Mouse (Mus musculus) embryonic fibroblast, embryonic 13.5 days (primary cell): ENCODE results near the gene Cdh12. TPM values are rescaled to one million over a fixed set of nuclear protein-coding genes. Genes with fewer than 3 reads are reported as not detected.

ENCODE experiments used
- H3K27ac ChIP-seq: 2 replicates; pipeline ENCODE4 v1.5.1; 2012; ENCODE audit warnings: low read length, control low read depth, inconsistent platforms; ENCODE audit not compliant: insufficient read depth
- H3K4me1 ChIP-seq: 2 replicates; pipeline ENCODE4 v1.6.1; 2011; ENCODE audit warnings: low read length; ENCODE audit not compliant: control insufficient read depth, insufficient read depth
- H3K4me3 ChIP-seq: 2 replicates; pipeline ENCODE4 v1.5.1; 2011; ENCODE audit warnings: mild to moderate bottlenecking, control low read depth, low read length; ENCODE audit not compliant: insufficient read depth
- CTCF ChIP-seq: IDR thresholded peaks from 2 replicates; pipeline ENCODE4 v1.5.1; 2011; ENCODE audit warnings: mild to moderate bottlenecking, control low read depth, low read length, moderate library complexity, borderline replicate concordance; ENCODE audit not compliant: insufficient read depth
- POLR2A ChIP-seq: IDR thresholded peaks from 2 replicates; pipeline ENCODE4 v1.6.1; 2011; ENCODE audit warnings: low read depth, mild to moderate bottlenecking, control low read depth, low read length, moderate library complexity
- polyA plus RNA-seq: library from polyadenylated mRNA; stranded (reverse); fragments of >200 nt; gene quantifications from 2 replicates; pipeline ENCODE4 v1.2.4, GENCODE M21; 2011; ENCODE audit warnings: low read depth; ENCODE audit not compliant: missing spikeins, insufficient read length

Cdh12 gene
- polyA plus RNA-seq = not detected in 2 replicates

- no peaks in the 10 kb centered on the region; the same call in 1 of the 2 replicates for H3K4me1 ChIP-seq
- TF ChIP-seq POLR2A (no peak), CTCF (no peak)
- peak within 1 kb of the TSS; percentile 18 for H3K4me3 ChIP-seq
- H3K27ac ChIP-seq = no peak within 1 kb of the TSS
Observed at GRCm38 (mm10) chr15:20448861-20449663, at the start of gene Cdh12. Cdh12 (plus strand) TSS chr15:20449265.

GRCm38 (mm10) chr15:20403596-20403995, 45.5 kb upstream of the Cdh12 start:
- H3K4me1 ChIP-seq = no peaks in the 10 kb centered on the region
- H3K4me3 ChIP-seq = no peak overlapping the region
- TF ChIP-seq CTCF = no peak
- TF ChIP-seq POLR2A = no peak
- no peak overlapping the region for H3K27ac ChIP-seq

- Histone ChIP-seq H3K4me3 (no peak overlapping the region), H3K4me1 (no peaks in the 10 kb centered on the region), H3K27ac (no peak overlapping the region)
- TF ChIP-seq POLR2A = no peak
Observed at GRCm38 (mm10) chr15:20413397-20413796, 35.7 kb upstream of the Cdh12 start.

- no peaks in the 10 kb centered on the region for H3K4me1 ChIP-seq
- no peak overlapping the region for H3K4me3 ChIP-seq
- H3K27ac ChIP-seq = 0 out of 2 replicates have a peak overlapping the region, but pooled peaks have one; percentile 2
- TF ChIP-seq CTCF (no peak), POLR2A (no peak)
Observed at GRCm38 (mm10) chr15:20436356-20436755, 12.7 kb upstream of the Cdh12 start.

GRCm38 (mm10) chr15:20450558-20450957, 1.5 kb downstream of the Cdh12 start:
- Histone ChIP-seq H3K4me1 (no peaks in the 10 kb centered on the region; the same call in 1 of the 2 replicates), H3K4me3 (no peak overlapping the region), H3K27ac (no peak overlapping the region)
- TF ChIP-seq CTCF = no peak
- TF ChIP-seq POLR2A = no peak

GRCm38 (mm10) chr15:20458508-20458907, 9.4 kb downstream of the Cdh12 start:
- TF ChIP-seq POLR2A = no peak
- no peak for TF ChIP-seq CTCF
- no peak overlapping the region for H3K4me3 ChIP-seq
- H3K27ac ChIP-seq = no peak overlapping the region
- H3K4me1 ChIP-seq = no peaks in the 10 kb centered on the region

- Histone ChIP-seq H3K4me1 (no peaks in the 10 kb centered on the region), H3K4me3 (no peak overlapping the region), H3K27ac (no peak overlapping the region)
- no peak for TF ChIP-seq POLR2A
Observed at GRCm38 (mm10) chr15:20462500-20462899, 13.4 kb downstream of the Cdh12 start.

- no peak overlapping the region for H3K4me3 ChIP-seq
- H3K27ac ChIP-seq = no peak overlapping the region
- TF ChIP-seq POLR2A (no peak), CTCF (no peak)
- H3K4me1 ChIP-seq = no peaks in the 10 kb centered on the region
Observed at GRCm38 (mm10) chr15:20463601-20464000, 14.5 kb downstream of the Cdh12 start.

GRCm38 (mm10) chr15:20550979-20551378, 101.9 kb downstream of the Cdh12 start:
- TF ChIP-seq POLR2A (no peak), CTCF (no peak)
- H3K4me1 ChIP-seq = no peaks in the 10 kb centered on the region; the same call in 1 of the 2 replicates
- H3K4me3 ChIP-seq = no peak overlapping the region
- no peak overlapping the region for H3K27ac ChIP-seq

- H3K27ac ChIP-seq = no peak overlapping the region
- no peak for TF ChIP-seq POLR2A
- no peak for TF ChIP-seq CTCF
- no peaks in the 10 kb centered on the region for H3K4me1 ChIP-seq
- H3K4me3 ChIP-seq = no peak overlapping the region
Observed at GRCm38 (mm10) chr15:20571012-20571411, 121.9 kb downstream of the Cdh12 start.

- Histone ChIP-seq H3K4me1 (no peaks in the 10 kb centered on the region), H3K4me3 (no peak overlapping the region), H3K27ac (no peak overlapping the region)
- TF ChIP-seq CTCF (no peak), POLR2A (no peak)
Observed at GRCm38 (mm10) chr15:20582567-20583075, 133.6 kb downstream of the Cdh12 start.
